Mouse (Mus musculus) bone marrow, adult 2 months (tissue): ENCODE results near the gene Exoc4.

ENCODE experiments used
- CTCF ChIP-seq: fragments of 200-500 bp; IDR thresholded peaks from 2 replicates; pipeline ENCODE4 v1.5.1; 2011; ENCODE audit warnings: low read length, control low read depth; ENCODE audit not compliant: control insufficient read depth, insufficient read depth
- POLR2A ChIP-seq: fragments of 200-500 bp; IDR thresholded peaks from 2 replicates; pipeline ENCODE4 v1.6.1; 2011; ENCODE audit warnings: low read depth, mild to moderate bottlenecking, control low read depth, low read length, borderline replicate concordance; ENCODE audit not compliant: control insufficient read depth

- TF ChIP-seq POLR2A (no peak), CTCF (no peak)
These were observed 485.1 kb downstream of the Exoc4 start for GRCm38 (mm10) chr6:33734032-33734431.
